Mouse (Mus musculus) urinary bladder, postnatal 10 days (tissue): ENCODE results near the gene Actn4.
A peak's percentile ranks its signal among the peaks of the same experiment; 100 is the strongest.

Source experiments
- DNase-seq: peaks from one replicate; pipeline ENCODE4 v3.0.0; 2022; ENCODE audit warnings: low spot score

Actn4 gene

DNA sequence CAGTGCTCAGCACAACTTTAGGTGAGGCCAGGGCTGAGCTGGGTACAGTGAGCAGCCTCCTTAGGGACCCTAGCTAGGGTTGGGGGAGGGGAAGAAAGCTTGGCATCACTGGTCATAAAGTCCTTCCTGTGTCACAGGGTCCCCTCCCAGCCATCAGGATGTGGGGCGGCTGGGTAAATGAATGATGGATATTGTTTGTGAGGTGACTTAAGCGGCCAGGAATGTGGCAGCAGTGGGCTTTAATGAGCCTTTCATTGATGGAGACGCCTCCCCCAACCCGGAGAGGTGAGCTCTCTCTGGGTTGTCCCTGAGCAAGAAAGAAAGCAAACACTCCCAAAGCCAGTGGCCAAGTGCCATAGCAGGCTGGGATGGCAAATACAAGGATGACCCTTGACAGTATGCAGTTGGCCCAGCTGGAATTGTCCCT lies 38.3 kb downstream of the Actn4 start:
- DNase-seq = no peak

DNA sequence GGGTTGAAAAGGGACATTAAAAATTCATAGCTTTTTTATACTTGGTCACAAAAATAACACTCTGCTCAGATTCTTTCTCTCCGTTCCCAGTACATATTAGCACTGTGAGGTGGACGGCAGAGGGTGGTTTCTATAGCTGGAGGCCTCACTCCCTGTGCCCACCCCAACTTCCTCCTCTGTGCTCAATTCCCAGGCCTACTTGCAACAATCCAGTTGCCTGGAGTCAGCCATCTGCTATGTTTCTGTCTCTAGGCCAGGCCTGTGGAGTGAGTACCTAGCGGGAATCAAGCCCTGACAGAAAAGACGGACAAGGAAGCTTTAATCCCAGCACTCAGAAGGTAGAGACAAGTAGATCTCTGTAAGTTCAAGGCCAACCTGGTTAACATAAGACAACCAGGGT lies 39.5 kb downstream of the Actn4 start:
- DNase-seq = no peak

DNA sequence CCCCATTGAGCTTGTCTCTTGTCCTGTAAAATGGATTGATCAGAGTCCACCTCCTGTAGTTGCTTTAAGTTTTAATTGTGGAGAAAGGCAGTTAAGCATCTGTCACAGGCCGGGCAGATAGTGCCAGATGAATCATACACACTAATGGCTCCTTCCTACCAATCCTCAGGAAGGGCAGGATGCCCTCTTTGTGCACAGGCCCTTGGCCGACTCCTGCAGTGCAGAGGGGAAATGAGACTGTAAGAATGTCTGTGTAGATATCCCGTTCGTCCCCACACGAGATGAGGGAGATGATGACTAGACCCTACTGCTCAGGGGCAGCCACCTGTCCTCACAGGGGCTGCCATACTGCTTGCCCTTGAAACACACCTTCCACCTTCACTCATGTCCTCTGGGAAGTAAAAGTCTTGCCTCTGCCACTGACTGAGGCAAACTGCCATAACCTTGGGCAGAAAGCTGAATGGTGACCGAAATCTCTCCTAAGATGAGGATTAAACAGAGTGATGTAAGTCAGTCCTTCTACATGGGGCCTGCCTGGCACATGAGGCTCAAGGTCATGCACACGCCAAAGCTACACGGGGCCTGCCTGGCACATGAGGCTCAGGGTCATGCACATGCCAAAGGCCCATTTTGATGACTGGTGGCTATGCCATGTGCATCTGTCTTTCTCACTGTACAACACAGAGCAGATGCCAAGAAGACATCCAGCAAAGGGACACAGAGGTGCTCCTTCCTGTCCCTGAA lies 40.2 kb downstream of the Actn4 start:
- no peak for DNase-seq

DNA sequence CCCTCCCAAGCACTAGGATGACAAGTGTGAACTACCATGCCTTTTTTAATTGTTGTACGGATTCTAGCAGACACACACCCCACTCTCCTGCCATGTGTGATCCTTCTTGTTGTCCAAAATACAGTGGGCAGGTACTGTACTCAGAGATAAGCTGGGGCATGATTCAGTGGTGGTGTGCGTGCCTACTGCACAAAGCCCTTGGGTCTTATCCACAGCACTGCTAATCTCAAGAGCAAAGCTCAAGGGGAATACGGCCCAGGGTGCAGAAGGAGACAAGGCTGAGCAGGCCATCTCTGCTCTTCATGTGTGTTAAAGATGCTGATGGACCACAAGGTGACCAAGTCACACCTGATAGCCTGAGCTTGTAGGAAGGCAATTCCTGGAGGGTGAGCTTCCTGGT lies 41.0 kb downstream of the Actn4 start:
- DNase-seq = no peak

DNA sequence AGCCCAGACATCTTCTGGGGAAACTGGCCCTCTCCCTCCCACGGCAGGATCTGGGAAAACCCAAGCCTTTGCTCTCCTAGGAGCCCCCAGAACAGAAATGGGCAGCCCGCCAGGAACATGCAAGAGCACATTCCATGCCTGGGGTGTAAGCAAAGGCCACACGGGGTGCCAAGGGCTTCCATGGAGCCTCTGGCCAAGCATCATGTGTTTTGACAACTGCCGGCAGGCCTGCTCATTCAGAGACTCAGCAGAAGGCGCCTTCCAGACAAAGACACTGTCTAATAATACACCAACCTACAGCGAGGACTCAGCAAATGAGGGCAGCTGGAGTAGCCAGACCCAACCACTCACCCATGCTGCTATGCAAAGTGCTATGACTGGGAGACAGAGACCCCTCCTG lies 42.3 kb downstream of the Actn4 start:
- peak; percentile 79 for DNase-seq

DNA sequence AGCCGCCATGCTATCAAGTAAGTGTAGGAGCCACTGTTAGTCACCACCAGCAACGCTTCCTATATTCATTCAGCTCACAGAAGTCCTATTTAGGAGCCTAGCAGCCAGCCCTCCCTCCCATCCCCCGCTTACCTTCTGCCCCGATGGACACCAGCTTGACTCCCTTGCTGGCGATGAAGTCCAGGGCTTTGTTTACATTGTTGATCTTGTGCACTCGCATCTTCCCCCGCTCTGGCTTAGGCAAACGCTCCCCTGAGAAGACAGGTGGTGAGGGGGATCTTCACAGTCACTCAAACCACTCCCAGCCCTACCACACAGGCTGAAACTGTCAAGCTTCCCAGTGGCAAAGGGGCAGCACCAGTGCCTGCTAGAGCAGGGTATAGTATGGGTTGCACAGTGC lies 43.6 kb downstream of the Actn4 start:
- DNase-seq = no peak

DNA sequence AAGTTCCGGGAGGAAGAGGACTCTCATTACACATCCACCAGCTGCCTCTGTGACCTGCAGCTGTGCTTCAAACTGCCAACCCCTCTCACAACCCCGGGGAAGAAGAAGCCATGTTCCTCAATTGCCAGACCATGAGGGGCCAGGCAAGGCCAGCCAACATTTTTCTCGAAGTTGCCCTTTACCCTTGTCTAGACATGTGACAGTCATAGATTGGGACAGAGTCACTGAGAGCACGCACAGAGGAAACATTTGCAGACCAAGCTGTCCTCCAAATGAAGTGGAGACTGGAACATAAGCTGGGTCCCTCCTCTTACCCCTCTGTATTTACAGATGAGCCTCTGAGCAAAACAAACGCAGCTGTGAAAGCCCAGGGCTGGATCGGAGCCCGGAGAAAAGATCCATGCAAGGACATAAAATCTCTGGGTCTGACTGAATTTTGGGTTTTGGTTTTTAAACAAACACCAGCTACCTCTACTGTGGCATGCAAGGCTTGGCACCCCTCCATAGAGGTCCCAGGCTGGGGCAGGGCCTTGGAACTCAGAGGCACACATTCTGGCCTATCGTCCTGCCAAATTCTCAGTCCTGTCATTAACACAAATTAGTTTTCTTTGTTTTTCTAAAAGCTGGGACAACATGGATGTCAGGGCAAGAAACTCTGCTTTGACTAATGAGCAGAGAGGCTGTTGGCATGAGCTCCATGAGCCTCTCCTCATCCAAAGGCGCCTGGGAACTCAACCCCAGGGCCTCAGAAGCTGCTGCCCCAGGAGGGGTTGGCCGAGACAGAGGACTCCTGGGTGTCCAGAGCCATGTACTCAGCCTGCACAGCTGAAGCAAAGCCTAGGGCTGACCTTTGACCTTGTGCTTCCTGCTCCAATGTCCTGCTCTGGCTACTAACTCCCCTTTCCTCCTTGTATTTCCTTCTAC lies 44.4 kb downstream of the Actn4 start:
- no peak for DNase-seq

DNA sequence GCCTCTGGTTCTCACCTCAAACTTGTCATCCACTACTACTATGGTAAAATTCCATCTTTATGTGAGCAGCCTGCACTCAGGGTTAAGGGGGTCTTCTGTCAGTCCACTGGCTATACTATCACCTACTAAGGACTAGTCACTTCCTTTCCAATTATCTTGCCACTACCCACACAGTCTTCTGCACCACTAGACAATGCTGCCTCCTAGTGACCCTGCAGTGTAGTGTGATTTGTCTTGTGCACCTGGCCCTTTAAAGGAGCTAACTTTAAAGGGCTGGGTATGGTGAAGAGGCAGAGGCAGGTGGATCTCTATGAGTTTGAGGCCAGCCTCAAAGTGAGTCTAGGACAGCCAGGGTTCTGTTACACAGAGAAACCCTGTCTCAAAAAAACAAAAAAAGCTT lies 45.6 kb downstream of the Actn4 start:
- no peak for DNase-seq

DNA sequence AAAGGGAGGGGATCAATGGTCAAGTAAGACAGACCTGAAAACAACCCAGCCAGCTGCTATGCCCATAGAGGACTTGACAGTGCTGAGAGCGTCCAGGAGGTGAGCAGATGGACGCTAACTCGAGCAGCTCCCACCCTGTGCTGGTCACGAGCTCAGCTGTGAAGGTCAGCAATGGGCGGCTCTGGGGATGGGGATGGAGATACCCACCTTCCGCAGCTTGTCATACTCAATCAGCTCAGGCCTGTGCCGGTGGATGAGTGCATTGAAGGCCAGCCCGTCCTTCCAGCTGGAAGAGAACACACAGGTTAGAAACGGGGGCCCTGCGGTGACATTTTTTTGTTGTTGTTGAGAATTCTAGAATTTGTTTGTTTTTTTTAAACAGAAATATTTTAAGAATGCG lies 49.0 kb downstream of the Actn4 start:
- DNase-seq = no peak

DNA sequence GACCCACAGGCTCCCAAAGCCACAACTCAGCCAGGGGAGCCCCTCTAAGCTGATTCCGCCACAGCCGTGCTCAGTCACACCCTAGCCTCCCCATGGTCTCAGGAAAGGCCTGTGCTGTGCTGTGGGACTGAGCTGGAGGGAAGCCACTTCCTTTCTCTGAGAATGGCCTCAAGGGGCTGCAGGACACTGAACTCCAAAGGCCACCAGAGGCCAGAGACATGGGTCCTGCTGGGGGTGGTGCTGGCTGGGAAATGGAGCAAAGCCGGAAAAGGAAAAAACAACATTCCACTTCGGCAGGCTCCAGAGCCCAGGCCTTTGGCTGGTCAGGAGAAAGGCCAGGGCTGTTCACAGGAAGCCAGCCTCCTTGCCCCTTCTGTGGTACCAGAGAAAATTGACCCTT lies 50.5 kb downstream of the Actn4 start:
- DNase-seq = no peak

DNA sequence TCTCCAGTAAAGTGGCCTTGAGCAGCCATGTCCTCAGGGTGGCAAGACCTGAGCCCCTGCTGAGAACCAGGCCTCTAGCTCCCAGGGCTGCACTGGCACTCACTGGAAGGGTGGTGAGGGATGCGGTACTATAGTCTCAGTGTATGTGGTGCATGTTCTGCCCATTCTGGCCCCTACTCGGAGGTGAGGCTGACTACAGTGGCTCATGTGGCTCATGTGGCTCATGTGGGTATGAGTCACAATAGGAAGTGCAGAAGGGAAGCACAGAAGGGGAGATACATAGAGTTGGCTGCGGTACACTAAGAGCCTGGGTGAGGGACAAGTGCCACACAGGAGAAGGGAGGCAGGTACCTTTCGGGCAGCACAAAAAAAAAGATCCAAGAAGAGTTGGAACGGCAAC lies 54.9 kb downstream of the Actn4 start:
- no peak for DNase-seq

DNA sequence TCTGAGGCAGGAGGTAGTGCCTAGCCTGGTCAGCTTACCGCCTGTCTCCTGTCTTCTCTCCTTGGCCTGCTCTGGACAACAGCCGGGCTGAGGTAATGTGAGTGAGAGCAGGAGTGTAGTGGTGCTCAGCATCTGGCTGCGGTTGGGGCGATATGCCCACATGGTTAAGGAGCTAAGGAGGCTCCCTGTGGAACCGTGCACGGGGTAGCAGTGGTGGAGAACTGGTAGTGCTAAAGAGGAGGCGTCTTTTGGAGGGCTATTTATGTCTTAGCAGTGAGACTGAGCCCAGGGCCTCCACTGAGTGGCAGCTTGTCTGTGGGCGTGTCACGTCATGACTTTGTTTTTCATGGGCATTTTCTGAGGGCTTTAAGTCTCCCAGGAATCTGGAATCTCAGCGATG lies 58.4 kb downstream of the Actn4 start:
- no peak for DNase-seq

DNA sequence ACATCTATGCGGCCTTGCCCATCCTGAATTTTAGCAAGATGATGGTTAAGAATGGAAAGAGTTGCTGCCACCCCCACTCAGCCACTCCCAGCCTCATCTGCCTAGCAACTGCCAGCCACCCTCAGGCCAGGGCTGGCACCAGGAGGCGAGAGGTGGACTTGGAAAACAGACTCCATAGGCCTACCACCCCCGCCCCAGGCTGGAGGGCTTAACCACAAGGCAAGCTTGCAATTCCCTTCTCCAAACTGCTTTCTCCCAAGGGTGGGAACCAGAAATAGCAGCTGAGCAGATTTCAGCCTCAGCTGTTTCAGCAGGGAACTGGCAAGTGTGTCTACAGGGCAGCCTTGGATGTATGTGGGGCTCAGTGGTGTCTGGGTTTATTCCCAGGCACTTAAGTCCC lies 59.3 kb downstream of the Actn4 start:
- no peak for DNase-seq

DNA sequence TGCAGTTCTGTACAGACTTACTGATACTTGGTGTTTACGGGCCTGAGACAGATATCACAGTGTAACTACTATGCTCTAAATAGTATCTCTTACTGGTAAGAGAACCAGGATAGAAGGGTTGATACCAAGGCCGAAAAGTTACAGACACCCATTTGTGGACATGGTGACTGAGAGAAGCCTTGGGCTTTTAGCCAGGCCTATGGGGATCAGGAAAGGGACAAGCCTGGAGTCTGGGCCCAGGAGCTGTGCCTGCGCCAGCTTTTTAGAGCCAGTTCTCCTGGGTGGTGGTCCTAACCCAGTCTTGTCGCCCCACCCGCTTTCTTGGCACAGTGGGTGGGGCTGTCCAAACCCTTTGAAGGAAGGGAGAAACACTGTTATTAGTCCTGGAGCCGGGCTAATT lies 60.0 kb downstream of the Actn4 start:
- DNase-seq = no peak

DNA sequence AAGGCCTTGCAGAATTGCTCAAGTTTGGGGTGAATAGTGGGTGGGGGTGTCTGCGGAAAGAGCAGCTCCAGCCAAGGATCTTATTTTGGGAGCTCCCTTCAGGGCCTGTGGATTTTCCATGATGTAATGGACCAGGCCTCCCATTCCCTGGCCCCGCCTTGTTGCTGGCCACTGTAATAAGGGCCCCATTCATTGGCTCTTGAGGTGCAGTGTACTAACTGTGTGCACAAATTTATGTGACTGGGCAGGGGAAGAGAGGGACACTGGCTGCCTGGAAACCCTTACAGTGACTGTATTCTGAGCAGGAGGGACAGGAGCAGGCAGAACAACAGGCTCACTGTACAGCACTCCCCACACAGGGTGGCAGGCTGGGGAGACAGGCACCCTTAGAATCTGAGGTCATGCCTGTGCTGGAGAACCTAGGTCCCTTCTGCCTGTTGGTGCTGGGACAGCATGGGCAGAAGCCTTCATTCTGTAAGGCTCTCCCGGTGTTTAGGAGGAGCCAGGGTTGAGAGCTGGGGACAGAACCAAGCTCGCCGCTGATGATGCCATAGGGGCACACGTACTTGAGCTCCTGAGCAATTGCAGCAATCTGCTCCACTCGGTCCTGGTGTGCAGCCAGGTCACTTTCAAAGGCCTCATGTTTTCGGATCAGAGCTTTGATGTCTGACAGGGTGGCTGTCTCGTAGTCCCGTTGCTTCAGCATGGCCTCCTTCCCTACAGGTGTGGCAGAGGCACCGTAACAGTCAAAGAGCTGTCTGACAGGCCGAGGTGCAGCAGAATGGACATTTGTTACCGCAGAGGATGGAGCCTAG lies 60.6 kb downstream of the Actn4 start:
- no peak for DNase-seq

DNA sequence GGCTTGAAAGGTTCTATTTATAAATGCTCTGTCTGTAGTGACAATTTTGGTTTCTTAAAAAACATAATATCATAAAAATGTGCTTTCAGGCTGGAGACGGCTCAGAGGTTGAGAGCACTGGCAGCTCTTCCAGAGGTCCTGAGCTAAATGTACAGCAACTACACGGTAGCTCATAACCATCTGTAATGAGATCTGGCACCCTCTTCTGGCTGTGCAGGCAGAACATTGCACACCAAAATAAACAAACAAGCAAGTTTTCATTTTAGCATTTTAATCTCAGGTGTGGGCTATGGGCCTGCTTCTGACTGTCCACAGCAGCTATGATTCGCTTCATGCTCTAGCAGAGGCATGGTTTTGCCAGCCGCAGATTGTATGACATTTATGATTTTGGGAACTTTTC lies 62.2 kb downstream of the Actn4 start:
- DNase-seq = no peak

DNA sequence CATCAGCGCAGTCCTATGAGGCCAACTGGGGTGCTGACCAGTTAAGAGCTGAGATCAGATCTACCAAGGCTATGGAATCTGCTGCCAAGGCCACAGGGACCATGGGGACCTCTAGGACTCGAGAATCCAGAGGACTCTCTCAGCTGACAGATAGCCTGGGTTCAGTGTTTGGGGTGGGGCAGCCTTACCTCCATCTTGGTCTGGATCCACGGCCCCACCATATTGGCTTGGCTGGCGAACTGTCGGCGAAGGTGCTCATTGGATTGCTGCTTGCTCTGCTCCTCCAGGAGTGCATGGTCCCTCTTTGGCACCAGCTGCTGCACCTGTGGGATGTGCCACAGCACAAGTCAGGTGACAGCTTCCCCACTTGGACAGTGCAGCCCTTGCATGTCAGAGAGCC lies 64.5 kb downstream of the Actn4 start:
- no peak for DNase-seq

DNA sequence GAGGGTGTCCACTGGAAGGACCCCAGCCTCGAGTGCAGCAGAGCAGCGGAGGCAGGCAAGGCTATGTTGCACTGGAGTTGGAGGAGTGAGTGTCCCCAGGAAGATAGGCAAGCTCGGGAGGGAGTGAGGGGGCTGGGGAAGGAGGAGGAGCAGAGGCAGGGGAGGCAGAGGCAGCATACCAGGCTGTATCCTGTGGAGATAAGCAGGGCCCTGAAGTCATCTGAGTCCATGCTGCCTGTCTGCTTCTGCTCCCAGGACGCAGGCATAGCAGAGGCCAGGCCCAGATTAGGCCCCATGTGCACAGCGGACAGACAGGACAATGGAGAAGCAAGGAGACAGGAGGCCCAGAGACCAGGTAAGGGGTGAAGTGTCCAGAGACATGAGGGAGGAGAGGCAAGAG lies 67.2 kb downstream of the Actn4 start:
- DNase-seq = no peak

DNA sequence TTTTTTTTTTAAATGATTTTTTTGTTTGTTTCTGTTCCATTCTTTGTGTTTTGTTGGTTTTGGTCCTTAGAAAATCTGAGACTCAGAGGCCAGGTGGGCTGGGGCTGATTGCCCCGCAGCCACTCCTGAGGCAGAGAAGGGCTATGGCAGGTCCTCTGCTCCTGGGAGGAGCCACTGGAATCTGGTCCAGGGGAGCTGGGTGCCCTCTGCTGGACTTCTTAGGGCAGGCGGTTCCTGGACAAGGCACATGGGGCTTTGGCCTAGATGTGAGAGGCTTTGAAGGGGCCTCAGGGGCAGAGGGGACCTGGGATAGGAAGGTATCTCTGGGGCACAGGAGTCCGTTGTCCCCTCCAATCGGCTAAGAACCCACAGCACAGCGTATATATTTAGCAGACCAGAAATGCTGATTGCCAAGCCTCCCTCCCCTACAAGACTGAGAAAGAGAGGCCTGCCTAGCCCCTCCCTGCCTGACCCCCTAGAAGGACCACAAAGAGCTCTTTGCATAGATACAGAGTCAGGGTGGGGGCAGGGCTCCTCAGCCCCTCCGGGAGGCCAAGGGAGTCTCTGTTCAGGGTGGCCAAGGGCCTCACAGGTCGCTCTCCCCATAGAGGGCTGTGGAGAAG lies 68.4 kb downstream of the Actn4 start:
- DNase-seq = no peak

DNA sequence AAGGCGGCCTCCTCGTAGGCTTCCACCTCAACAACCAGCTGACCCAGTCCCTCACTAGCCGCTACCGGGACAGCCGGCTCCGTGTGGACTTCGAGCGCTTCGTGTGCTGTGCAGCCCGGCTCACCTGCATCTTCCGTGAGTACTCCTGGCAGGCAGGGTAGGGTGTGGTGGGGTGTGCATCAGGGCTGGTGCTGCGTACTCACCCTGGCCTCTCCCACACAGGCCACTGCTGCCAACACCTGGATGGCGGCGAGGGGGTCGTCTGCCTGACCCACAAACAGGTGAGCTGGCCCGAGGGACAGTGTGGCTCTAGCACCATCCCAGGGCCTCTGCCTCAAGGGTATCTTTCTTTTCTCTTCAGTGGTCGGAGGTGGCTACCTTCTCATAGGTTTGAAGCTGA lies 69.5 kb downstream of the Actn4 start:
- DNase-seq = no peak

DNA sequence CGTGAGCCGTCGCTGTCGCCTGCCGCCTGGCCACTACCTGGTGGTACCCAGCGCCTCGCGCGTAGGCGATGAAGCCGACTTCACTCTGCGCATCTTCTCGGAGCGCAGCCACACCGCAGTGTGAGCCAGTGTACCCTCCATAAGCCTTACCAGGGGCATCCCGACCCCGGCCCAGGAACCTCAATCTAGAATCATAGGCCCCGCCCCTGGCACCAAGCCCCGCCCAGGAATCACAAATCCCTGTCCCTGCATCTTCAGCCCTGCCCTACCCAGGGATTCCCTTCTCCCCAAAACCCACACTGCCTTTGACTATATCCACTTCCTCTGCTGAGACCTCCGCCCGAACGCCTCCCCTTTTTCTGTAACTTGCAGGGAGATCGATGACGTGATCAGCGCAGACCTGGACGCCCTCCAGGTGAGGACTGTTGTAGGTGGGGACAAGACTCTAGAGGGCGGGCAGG lies 73.4 kb downstream of the Actn4 start:
- DNase-seq = no peak

DNA sequence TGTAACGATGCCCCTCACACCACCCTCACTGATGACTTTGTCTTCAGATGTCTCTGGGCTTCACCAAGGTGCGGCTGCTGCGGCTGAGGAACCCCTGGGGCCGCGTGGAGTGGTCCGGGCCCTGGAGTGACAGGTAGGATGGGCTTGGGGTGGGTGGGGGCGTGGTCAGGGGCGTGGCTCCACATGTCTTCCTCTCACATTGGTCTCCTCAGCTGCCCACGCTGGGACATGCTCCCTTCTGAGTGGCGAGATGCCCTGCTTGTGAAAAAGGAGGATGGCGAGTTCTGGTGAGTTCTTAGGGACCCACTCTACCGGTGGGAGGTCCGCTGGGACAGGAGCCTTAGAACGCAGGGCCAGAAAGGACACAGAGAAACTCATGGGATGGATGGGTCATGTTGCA lies 75.7 kb downstream of the Actn4 start:
- DNase-seq = no peak
